Mouse (Mus musculus) thymus, postnatal 25 days (tissue): ENCODE results near the gene Frmd8.

Experiments
- DNase-seq: peaks from one replicate; pipeline ENCODE4 v3.0.0; 2022

Gene Frmd8

DNA sequence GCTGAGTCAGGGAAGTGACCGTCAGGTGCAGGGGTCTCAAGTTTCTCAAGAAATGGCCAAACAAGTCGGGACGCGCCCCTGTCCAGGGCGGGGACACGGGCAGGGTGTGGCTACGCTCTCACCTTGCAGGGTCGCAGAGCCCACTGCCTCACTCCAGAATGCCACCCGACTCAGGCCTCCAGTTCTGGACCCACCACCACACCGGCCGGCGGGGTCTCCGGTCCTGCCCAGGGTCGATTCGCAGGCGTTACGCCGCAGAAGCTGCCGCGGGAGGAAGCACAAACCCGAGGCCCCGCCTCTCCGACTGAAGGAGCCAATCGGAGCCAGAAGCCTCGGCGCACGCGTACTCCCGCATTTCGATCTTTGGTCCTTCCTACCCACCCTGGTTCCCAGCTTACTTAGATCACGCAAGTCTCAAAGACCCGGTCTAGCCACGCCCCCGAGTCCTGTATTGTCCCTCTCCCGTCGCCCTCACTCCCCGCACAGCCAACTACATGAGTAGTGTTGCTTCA lies at the start of gene Frmd8:
Gene Frmd8 (minus strand): TSS at position 306 of the 512 bp plus-strand sequence.
- DNase-seq, result peak; percentile 95

DNA sequence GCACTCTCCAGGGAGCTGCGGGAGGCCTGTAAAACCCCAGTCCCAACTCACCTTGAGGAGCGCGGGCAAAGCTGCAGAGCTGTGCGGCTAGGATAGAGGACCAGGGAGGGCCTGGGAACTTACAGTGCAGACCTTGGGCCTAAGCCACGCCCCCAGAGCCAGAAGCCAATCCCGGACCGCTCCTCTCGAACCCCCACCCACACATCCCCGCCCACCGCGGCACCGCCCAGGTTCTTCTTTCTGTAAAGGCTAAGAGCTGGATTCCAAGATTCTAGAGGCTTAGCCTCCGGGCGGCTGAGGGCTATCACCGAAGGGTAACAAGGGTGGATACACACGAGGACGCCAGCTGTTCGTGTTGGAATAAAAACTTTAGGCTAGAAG lies 49.6 kb upstream of the Frmd8 start, which contains the start of gene Cdc42ep2:
Gene Cdc42ep2 (minus strand): TSS at position 104 of the 381 bp plus-strand sequence.
- peak; percentile 93 for DNase-seq

DNA sequence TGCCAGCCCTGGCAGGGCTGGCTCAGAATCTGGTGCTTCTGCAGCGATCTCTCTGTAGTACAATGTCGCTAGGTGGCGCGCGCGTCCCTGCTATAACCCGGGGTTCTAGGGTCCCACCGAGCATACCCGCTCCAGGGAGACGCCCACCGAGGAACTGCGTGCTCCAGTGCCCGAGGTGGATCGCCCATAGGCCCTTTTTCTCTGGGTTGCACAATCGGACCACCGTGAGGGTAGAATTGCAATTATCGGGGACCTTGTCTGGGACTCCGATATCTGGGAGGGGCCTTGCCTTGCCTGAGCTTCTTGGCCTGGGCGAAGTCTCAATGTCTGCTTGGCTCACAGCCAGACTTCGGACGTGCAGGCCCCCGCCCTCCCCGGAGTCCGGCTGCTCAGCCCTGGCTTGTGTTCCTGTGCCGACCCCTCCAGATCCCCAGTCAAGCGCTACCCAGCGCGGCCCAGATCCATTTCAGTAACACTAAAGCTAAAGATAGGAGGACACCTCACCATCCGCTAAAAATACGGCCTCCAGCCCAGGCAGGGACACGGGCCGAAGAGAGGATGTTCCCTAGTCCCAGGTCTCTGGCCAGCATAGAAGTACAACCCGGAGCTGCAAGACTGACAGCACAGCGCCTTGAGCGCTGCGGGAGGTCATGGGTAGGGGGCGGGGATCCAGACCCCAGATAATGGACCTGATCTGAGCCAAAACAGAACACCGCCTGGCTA lies 49.1 kb upstream of the Frmd8 start:
- peak; percentile 91 for DNase-seq

- DNase-seq, result no peak
Measured at GRCm38 (mm10) chr19:5922963-5923362, 47.9 kb upstream of the Frmd8 start.

DNA sequence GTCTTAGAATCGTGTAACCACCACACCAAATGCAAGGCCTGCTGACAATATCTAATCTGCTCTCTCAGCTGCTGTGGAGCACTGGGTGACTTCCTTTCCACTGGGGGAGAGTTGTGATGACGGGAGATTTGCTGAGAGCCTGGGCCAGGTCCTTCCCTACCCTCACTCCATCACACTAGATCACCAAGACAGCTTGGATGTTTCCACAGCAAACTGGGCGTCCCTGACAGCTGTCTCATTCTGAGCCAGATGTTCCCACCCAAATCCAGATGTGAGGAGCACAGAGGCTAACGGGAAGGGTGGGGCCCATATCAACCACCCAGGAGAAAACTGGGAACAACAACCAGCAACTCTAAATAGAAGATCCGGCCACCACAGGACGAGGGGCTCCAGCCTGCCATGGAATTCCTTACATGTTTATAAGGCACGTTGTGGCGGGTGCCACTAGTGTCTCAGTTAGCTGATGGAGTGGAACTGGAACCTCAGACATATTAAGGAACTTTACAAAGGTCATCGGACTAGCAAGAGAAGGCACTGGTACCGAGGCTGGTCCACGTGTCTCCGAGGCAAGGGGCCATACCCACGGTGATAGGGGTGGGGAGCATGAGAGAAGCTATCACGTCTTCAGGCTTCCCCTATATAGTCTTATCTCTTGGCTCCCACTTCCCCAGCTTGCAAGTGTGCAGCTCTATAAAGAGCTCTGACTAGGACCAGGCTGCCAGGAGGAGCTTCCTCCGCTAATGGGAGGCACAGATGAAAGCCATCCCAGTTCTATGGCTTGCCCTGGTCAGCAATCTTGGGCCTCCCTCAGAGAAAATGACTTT lies 47.3 kb upstream of the Frmd8 start:
- no peak for DNase-seq

DNA sequence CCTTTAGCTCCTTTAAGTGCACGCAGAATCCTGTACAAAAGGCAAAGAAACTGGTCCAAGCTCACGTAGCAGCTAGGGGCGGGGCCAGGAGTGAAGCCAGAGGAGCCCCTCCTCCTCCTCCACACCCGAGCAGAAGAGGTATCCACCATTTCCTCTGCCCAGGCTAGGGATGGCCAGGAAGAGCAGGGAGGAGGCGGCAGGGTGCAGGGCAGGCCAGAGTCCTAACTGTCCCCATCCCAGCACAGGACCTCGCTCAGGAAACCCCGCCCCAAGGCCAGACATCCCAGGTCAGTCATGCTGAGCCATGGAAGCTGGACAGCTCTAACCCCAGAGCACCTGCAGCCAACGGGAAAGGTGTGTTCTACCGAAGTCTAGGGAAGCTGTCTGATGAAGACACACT lies 46.6 kb upstream of the Frmd8 start:
- no peak for DNase-seq

GRCm38 (mm10) chr19:5913007-5913719 lies 38.1 kb upstream of the Frmd8 start, which contains the start of gene Dpf2:
TSS of gene Dpf2 (minus strand) at chr19:5913010.
- DNase-seq, result no peak

DNA sequence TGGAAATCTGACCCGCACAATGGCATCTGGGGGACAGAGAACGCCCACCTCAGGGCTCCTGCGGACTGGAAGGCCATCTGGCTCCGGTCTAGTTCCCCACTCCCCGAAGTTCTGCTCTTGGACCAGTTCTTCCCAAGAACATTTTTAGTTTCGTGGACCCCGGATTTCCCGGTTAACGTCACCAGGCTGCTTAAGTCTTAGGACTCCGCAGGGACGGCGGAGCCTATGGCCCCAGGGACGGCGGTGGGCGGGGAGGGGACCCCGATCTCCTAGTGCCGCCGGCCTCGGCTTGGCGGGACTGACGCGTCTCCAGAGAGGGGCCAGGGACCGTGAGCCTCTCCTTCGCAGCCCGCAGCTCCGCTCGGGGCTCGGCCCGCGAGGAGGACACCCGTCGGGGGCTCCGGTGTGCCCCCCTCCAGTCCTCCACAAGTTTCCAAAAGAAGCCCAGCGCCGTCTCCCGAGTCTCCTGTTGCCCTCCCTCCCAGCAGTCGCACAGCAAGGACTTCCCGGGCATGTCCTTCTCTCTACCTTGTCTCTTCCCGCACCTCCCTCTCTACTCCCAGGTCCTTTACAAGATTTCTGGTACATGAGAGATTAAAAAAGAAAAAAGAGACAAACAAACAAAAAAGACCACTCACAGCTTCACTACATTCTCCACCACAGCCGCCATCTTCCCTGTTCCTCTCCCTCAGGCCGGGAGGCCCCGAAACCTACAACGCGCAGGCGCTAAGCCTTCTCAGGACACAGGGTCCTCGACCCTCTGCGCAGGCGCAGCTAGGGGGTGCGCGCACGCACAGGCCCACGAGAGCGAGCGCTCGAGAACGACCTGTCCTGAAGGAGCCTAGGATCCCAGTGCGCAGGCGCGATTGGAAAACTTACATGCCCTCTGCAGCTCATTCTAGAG lies 37.3 kb upstream of the Frmd8 start:
- peak; percentile 99 for DNase-seq

DNA sequence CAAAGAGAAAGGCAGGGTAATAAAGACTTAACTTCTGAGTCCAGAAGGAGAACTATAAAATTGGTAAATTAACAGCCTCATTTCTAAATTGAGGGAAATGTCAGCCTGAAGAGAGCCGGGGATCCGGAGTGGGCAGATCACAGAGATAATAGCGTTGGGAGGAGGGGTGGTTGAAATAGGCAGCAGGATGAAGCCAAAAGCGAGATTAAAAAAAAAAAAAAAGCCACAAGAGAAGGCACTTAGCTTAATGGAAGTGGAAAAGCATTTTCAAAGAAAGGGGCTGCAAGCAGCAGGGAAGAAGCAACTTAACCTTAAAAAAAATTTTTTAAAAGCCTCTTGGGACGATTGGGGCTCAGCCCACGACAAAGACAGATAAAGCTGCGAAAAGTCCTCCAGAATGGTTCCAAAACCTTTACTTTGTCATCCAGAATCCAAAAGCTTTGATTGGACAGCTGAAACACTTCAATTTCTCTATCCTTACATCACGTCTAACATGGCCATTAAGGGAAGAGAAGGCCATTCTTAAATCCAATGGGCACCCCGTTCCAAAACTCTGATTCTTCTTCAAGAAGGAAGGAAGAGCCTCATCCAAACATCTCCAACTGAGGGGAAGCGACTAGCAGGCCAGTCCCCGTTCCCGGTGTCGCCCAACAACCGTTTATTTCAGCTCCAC lies 36.5 kb upstream of the Frmd8 start:
- no peak for DNase-seq

DNA sequence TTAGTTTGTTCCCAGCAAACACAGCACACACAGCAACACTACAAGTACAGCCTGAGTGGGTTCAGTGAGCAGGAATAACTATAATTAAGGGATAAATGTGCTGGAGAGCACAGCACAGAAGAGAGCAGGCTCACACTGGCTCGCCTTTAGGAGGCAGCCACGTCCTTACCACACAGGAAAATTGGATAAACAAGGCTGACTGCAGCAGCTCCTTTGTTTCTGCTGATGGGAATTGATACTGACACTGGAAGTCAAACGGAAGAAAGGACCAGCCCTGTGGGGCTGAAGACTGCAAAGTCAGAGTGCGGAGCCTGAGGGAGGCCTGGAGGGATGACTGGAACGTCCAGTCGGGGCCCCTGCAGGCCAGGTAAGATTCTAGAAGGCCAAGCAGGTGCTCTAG lies 35.1 kb upstream of the Frmd8 start:
- DNase-seq, result no peak

- no peak for DNase-seq
Measured at GRCm38 (mm10) chr19:5907275-5907674, 32.2 kb upstream of the Frmd8 start.

DNA sequence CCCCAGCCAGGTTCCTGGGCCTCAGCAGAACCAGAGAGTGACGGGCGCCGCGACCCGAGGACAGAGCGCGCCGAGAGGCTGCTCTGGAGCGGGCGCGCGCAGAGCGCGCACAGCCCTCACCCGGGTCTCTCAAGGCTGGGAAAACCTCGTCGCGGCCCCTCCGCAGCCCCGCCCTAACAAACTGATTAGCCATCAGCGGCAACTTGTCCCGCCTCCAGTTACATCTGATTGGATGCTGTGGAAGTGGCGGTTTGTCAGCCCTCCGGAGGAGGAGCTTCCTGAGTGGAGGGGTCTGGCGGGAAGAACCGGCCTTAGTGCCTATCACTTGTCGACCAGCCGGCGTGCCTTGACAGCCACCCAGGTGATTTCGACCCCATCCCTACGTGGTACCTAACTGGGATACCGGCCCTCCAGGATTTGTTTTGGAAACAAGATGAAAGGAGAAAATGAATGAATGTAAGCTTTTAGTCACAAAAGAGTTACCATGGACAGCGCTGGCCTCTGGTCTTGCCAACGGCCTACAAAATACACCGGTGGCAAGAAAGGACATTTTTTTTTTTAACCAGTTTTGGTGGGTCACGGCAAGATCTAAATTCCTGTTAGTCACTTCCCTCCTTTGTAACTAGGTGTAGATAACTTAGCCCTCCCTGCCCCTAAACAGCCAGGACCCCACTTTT lies 19.1 kb upstream of the Frmd8 start, which contains the start of gene Tigd3:
Gene Tigd3 (minus strand): TSS at position 148 of the 677 bp plus-strand sequence.
- DNase-seq, result peak; percentile 97

GRCm38 (mm10) chr19:5893282-5894001 lies 18.4 kb upstream of the Frmd8 start:
- DNase-seq, result no peak

DNA sequence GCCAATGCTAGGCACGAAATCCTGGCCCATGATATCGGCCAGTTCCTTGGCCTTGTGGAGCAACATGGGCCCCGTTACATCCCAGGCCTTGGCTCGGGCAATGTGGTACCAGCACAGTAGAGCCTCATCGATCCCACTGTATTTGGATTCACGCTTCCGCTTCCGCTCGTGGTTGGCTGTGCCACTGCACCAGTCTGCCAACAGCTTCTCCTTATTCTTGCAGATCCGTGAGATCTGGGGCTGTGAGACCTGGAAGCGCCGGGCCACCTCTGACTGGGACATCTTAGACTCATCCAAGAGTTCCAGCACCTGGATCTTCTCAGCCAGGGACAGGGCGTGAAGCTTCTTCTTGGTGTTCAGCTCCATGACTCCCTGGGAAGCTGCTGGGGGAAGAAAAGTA lies 17.7 kb upstream of the Frmd8 start:
- no peak for DNase-seq

GRCm38 (mm10) chr19:5892262-5892661 lies 17.2 kb upstream of the Frmd8 start:
- no peak for DNase-seq

GRCm38 (mm10) chr19:5891521-5892258 lies 16.6 kb upstream of the Frmd8 start:
- DNase-seq, result no peak

GRCm38 (mm10) chr19:5889211-5889610 lies 14.1 kb upstream of the Frmd8 start:
- DNase-seq, result no peak

DNA sequence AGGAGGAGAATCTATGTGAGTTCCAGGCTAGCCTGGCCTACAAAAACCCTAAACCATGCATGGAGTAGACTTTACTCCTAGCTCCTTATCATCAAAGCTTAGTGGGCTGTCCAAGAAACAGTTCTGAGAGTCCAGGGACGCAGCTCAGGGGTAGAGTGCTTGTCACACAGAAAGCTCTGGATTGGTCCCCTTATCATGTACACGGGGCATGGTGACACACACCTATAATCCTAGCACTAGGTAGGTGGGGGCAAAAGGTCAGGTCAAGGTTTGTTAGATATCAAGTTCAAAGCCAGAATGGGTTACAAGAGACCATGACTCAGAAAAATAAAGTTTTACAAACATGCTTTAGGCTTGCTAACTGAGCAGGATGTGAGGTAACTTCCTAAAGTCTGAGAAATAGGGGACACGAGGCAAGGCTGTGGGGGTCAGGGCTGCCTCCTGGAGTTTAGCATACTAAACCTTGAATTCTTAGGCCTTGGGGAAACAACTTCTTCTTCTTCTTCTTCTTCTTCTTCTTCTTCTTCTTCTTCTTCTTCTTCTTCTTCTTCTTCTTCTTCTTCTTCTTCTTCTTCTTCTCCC lies 12.3 kb upstream of the Frmd8 start:
- DNase-seq, result no peak

DNA sequence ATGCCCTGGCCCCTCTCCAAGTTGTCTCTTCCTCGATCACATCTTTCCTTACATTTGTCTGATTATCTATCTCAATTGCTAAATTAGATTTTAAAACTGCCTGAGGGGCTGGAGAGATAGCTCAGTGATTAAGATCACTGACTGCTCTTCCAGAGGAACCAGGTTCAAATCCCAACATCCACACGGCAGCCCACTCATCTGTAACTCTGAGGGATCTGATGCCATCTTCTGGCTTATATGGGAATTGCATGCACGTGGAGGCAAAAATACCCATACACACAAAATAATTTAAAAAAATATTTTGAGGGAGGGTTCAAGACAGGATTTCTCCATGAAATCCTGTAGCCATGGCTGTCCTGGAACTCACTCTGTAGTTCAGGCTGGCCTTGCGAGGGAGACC lies 10.8 kb upstream of the Frmd8 start:
- no peak for DNase-seq
